Mouse (Mus musculus) megakaryocyte, embryonic 14.5 days (primary cell): Measurements from ENCODE around the gene Gtpbp8.

Experiments used
- FLI1 ChIP-seq: IDR thresholded peaks from 2 replicates; pipeline ENCODE4 v1.6.1; 2012; ENCODE audit warnings: low read length, inconsistent platforms, mixed read lengths
- GATA1 ChIP-seq: IDR thresholded peaks from 3 replicates; pipeline ENCODE4 v1.6.1; 2012; ENCODE audit warnings: mixed read lengths, low read length, inconsistent platforms, borderline replicate concordance

DNA sequence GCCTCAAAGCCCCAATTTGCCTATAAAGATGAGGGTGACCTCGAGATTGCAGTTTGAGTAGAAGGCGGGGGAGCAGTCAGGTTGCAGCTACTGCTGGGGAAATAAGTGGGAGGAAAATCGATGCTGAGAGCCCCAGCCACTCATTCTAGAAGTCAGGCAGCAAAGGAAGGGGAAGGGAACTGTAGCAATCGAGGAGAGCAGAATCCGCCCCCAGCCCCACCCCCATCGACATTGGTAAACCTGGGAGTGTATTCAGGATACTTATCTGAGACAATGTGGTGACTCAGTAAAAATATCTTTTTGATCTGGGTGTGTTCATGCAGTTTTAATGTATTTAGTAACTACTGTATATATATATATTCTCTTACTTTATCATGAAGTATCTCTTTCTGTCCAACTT is 26.4 kb upstream of the Gtpbp8 start:
- no peak for TF ChIP-seq GATA1
- TF ChIP-seq FLI1, result no peak
